Mouse (Mus musculus): ENCODE measurements around the gene Pard3b. TPM values are rescaled to one million over a fixed set of nuclear protein-coding genes. Genes with fewer than 3 reads are reported as not detected.

The Pard3b gene
- total RNA-seq, 4 experiments from 2014 or later, result 11.8 to 42.7 (median 22.0) TPM

- no peak for DNase-seq
Observed at GRCm38 (mm10) chr1:62254888-62255287, 616.3 kb downstream of the Pard3b start.

GRCm38 (mm10) chr1:62276466-62276865, 637.8 kb downstream of the Pard3b start:
- no peak for DNase-seq

GRCm38 (mm10) chr1:62278586-62278985, 640.0 kb downstream of the Pard3b start:
- DNase-seq, result no peak

DNA sequence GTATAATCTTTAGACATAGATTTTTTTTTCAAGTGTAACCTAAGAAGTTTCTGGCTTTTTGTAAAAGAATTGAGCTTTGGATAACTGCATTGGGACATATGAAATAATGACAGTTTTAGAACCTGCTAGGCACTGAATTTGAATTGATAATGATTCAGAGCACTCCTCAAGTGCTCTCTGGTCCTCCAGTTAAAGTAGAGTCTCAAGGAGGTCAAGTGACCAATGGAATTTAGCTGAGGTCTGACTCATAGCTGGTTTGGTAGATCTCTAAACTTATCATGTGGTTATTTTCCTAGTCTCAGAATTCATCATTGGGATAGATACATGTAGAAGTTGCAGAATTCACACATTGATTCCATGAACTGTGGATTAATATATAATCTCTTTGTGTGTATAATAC, 642.0 kb downstream of the Pard3b start:
- no peak for DNase-seq

GRCm38 (mm10) chr1:62282835-62283234, 644.2 kb downstream of the Pard3b start:
- DNase-seq, result no peak

DNA sequence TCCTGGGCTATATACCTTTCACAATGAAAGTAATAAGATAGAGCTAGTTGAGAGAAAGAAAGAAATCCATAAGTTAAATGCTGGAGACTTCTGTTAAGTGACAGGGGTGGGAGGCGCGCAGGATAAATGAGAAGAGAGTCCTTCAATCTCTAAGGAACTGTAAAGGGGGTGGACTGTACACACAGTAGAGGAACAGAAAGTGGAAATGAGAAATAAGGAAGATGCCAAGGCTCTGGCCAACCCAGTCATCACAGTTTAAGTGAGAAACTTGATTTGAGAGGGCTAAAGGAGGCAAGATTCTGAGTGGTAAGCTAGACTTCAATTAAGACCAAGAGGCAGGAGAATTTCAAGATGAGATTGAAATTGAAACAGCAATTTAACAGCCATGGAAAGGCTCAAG, 645.0 kb downstream of the Pard3b start:
- DNase-seq, result no peak

- DNase-seq, result no peak
Observed at GRCm38 (mm10) chr1:62309376-62309775, 670.8 kb downstream of the Pard3b start.

DNA sequence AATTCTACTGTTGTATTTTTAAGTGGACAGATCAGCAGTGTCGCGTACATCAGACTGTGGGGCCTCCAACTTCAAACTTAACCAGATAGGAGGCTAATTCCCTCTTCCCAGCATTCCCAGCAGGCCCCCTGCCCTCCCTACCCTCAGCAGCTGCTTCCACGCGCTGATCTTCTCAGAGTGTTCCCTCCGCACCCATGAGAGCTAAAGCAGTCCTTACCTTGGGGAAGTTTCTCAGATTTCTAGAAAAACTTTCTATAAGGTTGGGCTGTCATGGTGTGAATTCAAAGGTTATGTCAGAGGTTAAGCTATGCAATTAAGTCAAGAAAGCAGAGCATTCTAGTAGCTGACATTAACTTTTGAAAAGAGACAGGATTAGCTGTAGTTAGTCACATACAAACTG, 686.6 kb downstream of the Pard3b start:
- DNase-seq, result no peak

- DNase-seq, result no peak
Observed at GRCm38 (mm10) chr1:62327743-62328142, 689.1 kb downstream of the Pard3b start.

DNA sequence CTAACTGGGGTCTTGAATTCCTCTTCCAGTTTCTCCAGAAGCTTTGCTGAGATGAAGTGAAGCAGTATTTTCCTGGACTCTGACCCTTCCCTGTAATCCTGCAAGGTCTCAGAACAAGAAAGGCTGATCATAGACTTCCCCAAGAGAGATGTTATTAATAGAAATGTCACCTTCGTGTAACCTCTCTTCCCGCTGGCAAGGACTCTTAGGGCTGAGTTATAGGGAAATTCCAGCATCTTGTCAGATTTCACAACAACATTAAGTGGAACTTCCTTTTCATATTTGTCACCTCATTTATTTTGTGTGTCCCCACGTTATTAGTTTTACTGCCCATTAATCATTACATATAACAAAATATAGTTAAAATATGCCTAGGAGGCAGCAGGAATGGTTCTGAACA, 690.2 kb downstream of the Pard3b start:
- no peak for DNase-seq

GRCm38 (mm10) chr1:62333016-62333415, 694.4 kb downstream of the Pard3b start:
- no peak for DNase-seq

DNA sequence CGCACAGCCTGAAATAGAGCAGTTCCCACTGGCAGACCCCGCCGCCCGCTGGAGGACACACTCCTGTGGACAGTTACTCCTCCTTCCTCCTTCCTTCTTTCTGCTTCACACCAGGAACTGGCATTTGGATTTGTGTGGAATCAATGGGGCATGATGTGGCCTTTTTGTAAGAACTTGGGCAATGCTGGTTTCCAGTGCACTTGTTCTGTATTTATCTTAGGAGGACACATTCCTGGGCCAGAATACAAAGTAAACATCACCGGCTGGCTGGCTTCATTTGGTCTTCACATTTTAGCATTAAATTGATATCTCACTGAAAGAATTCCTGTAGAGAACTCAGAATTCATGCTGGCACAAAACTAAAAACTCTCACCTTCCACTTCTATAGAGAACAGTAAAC, 695.6 kb downstream of the Pard3b start:
- no peak for DNase-seq

GRCm38 (mm10) chr1:62340261-62340660, 701.6 kb downstream of the Pard3b start:
- no peak for DNase-seq

DNA sequence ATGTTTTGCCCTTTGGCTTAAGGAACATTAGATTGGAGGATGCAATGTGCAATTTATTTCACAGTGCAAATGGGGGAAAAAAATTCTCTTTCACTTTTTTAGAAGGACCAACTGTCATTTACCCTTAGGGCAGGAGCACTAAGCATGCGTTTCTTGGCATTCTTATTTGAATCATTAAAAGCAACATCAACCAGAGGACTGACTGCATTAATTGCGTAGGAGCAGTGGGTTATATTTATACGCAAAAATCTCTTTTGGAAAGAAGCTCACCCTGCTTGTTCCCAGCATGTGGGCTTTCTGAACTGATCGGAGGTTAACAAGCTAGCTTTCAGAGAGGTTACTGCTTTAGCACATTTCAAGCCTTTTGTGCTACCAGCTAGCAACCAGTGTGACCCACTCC, 705.7 kb downstream of the Pard3b start:
- DNase-seq, result no peak

DNA sequence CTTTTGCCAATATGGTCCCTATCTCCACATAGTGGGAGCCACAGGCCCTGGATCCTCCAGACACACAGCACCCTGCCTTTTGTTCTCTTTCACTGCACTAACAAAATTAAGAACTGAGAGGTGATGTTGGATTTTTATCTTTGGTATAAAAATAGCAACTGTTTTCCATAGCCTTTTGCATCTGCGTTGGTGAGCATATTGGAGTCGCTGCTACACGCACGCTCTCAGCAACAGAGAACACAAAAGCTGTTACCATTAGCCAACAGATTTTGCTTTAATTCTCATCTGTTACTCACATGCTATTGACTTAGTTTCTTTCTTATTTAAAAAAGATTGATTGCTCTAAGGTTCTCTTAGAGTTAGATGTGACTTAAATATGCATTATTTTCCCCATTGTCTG, 709.7 kb downstream of the Pard3b start:
- no peak for DNase-seq

DNA sequence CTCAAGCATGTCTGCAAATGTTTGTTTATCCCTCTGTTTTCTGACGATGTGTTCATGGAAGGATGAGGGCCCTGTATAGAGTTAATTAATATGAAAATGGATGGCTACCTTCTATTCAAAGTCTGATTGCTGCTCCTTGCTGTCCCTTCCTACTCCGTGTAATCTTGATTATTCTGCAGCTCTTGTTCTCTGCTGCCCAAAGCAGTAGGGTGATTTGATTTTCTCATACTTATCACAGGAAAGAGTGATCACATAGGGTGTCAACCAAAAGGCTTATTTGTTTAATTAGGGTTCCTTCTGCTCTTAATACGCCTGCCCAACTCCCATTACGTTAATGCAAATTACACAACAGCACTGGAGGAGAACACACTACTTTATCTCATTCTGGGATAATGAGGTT, 716.9 kb downstream of the Pard3b start:
- no peak for DNase-seq

DNA sequence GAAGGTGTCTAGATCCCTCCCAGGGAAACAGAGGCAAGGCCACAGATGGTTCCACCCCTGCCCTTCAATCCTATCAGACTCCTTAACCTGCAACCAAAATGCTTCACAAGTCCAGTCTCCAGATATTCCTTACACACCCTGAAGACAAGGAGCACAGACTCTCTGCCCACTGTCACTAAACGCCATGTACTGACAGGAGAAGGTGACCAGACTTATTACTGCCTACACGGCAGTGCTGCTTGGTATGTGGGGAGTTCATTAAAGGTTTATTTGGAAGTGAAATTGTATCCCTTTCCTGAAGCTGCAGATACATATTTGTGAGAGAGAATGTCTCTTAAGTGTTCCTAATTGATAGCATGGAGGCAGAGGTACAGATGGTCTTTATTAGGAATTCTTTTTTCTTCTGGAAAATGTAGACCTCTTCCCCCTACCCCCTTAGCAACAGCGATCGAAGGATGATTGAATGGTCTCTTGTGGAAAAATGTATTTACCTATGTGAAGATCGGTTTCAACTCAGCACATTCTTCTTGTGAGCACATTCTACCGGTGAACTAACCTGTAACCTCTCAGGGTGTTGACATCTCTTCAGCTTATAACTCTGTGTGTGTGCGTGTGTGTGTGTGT, 735.9 kb downstream of the Pard3b start:
- DNase-seq, result no peak

DNA sequence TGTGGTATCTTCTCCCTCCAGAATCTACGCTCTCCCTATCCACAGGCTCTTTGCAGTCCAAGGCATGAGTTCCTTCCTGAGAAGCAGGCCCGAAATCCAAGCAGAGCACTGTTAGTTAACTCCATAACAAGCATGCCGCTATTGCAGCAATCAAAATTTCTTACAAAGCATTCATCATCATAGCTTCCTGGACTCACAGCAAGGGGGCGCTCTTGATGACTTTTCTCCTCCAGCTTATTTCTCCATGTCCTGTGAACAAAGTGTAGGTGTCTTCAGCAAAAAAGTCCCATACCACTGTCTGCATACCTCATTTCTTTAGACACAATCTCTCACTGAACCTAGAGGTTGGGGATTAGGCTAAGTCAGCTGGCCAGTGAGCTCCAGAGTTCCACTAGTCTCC, 739.7 kb downstream of the Pard3b start:
- DNase-seq, result no peak

- DNase-seq, result no peak
Observed at GRCm38 (mm10) chr1:62382807-62383514, 744.3 kb downstream of the Pard3b start.

- DNase-seq, result no peak
Observed at GRCm38 (mm10) chr1:62384241-62384640, 745.6 kb downstream of the Pard3b start.

GRCm38 (mm10) chr1:62388013-62388412, 749.4 kb downstream of the Pard3b start:
- DNase-seq, result no peak

GRCm38 (mm10) chr1:62392863-62393262, 754.2 kb downstream of the Pard3b start:
- no peak for DNase-seq

DNA sequence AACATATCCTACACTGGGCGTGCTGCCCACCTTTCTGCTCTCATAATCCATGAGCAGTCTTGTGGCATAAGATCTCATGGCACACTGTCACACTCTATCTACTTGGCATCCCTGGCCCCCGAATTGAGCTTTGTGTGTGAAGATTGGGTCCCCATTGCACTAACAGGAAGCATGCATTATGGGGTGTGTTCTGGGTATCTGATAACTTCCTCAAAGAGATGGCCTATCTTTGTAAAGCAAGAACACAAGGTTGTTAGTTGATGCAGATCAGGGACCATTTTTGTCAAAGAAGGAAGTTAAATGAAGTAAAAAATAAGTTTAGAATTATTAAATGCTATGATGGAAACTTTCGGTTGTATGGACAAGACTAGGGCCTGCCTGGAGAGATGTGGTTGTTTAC, 755.9 kb downstream of the Pard3b start:
- DNase-seq, result no peak

DNA sequence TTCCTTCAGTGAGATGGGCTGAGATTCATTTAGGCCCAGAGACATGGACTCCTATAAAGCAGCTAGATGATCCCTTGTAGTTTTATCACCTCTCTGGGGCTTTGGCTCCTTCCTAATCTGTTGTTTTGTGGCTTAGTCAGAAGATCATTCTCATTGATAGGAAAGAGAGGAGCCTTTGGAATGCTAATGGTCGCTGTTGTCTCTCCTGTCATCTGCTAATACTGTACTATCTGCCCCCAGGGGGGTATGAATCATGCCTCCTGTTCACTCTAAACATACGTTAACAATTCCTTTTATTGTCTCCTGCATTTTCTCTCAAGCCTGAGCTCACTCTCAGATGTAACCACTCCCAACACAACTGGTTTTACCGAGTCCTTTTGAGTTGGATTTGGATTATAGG, 759.6 kb downstream of the Pard3b start:
- no peak for DNase-seq

GRCm38 (mm10) chr1:62398738-62399137, 760.1 kb downstream of the Pard3b start:
- DNase-seq, result no peak

Measured in adrenal gland, adult 8-10 months (tissue).